Mouse (Mus musculus): ENCODE results near the gene Ddx21. TPM values are rescaled to one million over a fixed set of nuclear protein-coding genes. Genes with fewer than 3 reads are reported as not detected.
A peak's percentile ranks its signal among the peaks of the same experiment; 100 is the strongest.
"Not testable (repeated sequence)": the region's sequence is repeated elsewhere in the genome, so short reads cannot be mapped to it uniquely, and the experiment has no call there.

The Ddx21 gene
- polyA plus RNA-seq, 1 experiment = 42.1 TPM

DNA sequence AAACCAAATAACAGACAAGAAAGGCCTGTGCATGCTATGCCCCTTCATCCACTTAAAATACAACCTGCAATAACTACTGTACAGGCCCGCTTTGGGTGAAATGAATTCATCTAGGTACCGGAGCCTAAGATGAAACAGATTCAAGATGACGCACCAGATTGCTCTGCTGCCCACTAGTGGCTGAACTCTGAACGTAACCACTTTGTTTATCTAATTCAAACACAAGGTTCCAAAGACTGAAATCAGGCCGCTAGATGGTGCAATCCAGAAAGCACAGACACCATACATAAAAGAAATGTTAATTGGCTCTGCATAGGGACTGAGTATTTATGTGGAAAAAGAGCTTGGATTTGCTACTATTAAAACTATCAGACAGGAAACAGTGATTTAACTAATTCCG is 11.9 kb downstream of the Ddx21 start:
- TF ChIP-seq CTCF (IDR thresholded peaks at IDR 0.05; ENCODE audit: borderline replicate concordance, extremely low read depth, insufficient read depth, insufficient read length) (peak; percentile 84; the same call in 1 of the 2 replicates), POLR2A (IDR thresholded peaks at IDR 0.05; ENCODE audit: borderline replicate concordance, extremely low read depth, insufficient read depth, insufficient read length, poor library complexity, severe bottlenecking) (no peak)
- peak; percentile 96 for DNase-seq (ENCODE audit: low read depth)

DNA sequence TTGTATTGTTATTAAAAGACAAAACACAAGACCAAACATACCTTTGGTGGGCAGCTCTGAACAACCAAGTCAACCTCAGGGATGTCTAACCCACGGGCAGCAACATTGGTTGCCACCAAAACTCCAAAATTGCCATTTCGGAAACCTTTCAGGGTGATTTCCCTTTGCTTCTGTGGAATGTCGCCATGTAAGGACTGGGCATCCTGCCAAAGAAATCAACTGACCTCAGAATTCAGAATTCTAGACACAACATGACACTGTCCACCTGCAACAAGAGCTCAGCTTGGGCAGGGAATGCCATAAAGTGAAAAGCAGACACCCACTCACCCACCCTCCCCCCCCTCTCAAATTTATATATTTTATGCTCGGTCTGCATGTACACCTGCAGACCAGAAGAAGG is 13.5 kb downstream of the Ddx21 start:
- no peak for TF ChIP-seq CTCF (IDR thresholded peaks at IDR 0.05; ENCODE audit: borderline replicate concordance, extremely low read depth, insufficient read depth, insufficient read length)
- TF ChIP-seq POLR2A (IDR thresholded peaks at IDR 0.05; ENCODE audit: borderline replicate concordance, extremely low read depth, insufficient read depth, insufficient read length, poor library complexity, severe bottlenecking) = no peak
- DNase-seq (ENCODE audit: low read depth) = no peak

DNA sequence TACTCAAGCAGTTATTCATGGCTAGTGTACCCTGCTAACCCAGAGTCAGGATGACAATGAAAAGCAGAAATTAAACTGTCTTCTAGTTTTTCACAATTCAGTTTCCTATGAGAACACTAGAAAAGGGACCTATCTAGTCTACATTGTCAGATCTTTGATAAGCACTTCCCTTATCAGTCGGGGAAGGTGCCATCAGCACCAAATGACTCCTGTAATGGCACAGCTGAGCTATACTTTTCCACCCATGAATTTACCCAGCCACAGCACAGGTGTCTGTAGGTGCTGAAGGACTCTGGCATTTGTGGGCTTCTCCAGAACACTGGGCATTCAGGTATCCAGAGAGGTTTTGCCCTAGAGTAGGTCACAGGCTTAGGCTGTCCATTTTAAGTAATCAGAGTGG is 18.8 kb downstream of the Ddx21 start:
- TF ChIP-seq POLR2A (IDR thresholded peaks at IDR 0.05; ENCODE audit: borderline replicate concordance, extremely low read depth, insufficient read depth, insufficient read length, poor library complexity, severe bottlenecking) (no peak), CTCF (IDR thresholded peaks at IDR 0.05; ENCODE audit: borderline replicate concordance, extremely low read depth, insufficient read depth, insufficient read length) (no peak)
- no peak for DNase-seq (ENCODE audit: low read depth)

DNA sequence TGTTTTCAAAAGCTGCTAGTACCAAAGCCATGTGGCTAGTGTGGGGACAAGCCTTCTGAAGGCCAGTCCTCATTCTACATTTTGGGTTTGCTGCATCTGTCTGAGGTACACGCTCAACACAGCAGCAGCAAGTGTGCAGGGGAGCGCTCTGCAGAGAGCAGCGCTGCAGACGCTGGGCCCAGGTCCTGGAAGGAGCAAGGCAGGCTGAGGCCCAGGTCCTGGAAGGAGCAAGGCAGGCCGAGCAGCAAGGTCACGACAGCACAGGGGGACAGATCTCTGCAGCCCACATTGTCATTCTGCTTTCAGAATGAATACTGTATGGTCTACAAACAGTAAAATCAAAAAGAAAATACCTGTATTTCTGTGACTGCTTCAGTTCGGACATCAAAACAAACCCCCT is 19.4 kb downstream of the Ddx21 start:
- TF ChIP-seq CTCF (IDR thresholded peaks at IDR 0.05; ENCODE audit: borderline replicate concordance, extremely low read depth, insufficient read depth, insufficient read length) (no peak), POLR2A (IDR thresholded peaks at IDR 0.05; ENCODE audit: borderline replicate concordance, extremely low read depth, insufficient read depth, insufficient read length, poor library complexity, severe bottlenecking) (no peak)
- no peak for DNase-seq (ENCODE audit: low read depth)

DNA sequence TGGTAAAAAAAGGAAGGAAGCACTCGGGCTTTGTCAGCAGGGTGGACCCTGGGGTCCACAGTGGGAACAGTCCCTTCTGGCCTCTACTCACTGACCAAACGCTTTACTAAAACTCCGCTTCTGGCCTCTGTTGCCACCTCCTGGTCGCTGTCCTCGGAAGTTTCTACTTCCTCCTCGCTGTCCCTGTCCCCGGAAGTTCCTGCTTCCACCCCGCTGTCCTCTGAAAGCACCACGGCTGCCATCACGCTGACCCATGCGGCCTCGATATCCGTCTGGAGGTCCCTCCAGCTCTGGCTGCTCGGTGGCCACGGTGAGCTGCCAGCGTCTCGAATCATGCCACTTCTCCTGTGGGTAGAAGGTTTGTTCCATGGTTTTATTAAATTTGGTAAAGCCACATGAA is 19.8 kb downstream of the Ddx21 start:
- no peak for DNase-seq (ENCODE audit: low read depth)
- TF ChIP-seq POLR2A (IDR thresholded peaks at IDR 0.05; ENCODE audit: borderline replicate concordance, extremely low read depth, insufficient read depth, insufficient read length, poor library complexity, severe bottlenecking) (no peak), CTCF (IDR thresholded peaks at IDR 0.05; ENCODE audit: borderline replicate concordance, extremely low read depth, insufficient read depth, insufficient read length) (no peak)

DNA sequence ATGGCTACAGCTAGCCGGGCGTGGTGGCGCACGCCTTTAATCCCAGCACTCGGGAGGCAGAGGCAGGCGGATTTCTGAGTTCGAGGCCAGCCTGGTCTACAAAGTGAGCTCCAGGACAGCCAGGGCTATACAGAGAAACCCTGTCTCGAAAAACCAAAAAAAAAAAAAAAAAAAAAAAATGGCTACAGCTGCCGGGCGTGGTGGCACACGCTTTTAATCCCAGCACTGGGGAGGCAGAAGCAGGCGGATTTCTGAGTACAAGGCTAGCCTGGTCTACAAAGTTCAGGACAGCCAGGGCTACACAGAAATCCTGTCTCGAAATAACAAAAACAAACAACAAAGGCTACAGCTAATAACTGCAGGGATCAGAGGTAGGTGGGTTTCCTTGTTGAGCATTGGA is 23.0 kb downstream of the Ddx21 start:
- DNase-seq (ENCODE audit: low read depth) = not testable (repeated sequence)

DNA sequence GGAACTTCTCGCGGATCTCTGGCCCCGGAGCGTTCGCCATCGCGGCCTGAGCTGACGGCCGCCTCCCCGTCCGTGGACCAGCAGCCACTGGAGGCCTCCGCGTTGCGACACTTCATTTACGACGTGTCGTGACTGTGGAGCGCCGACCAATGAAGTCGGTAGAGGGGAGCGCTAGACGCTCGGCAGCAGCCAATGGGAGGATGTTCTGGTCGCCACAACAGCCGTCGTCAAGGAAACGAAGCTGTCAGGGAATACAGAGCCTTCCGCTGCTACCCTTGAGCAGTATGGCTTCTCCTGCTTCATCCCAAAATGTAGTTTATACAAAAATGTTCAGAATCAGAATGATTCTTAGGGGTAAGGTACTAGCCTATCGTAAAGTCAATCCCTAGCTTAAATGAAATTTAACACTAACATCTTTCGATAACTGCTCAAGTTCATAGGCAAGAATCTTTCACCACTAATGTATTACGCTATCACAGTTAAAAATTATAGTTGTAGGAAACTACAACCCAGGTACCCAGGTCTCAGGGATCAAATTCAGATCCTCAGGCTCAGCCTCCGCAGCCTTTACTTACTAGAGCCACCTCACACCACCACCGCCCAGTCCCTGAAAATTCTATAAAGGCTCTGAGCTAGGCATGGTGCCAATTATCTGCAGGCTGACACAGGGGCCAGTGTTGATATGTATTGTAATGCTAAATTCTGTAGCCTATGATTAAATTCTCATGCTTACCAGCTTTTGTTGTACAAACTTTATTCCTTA is 23.6 kb downstream of the Ddx21 start, which contains the start of gene Kif1bp:
Gene Kif1bp, minus strand, starts transcription at position 120 of the 763 bp plus-strand sequence.
- no peak for TF ChIP-seq CTCF (IDR thresholded peaks at IDR 0.05; ENCODE audit: borderline replicate concordance, extremely low read depth, insufficient read depth, insufficient read length)
- TF ChIP-seq POLR2A (IDR thresholded peaks at IDR 0.05; ENCODE audit: borderline replicate concordance, extremely low read depth, insufficient read depth, insufficient read length, poor library complexity, severe bottlenecking) = peak; percentile 89
- peak; percentile 100 for DNase-seq (ENCODE audit: low read depth)

DNA sequence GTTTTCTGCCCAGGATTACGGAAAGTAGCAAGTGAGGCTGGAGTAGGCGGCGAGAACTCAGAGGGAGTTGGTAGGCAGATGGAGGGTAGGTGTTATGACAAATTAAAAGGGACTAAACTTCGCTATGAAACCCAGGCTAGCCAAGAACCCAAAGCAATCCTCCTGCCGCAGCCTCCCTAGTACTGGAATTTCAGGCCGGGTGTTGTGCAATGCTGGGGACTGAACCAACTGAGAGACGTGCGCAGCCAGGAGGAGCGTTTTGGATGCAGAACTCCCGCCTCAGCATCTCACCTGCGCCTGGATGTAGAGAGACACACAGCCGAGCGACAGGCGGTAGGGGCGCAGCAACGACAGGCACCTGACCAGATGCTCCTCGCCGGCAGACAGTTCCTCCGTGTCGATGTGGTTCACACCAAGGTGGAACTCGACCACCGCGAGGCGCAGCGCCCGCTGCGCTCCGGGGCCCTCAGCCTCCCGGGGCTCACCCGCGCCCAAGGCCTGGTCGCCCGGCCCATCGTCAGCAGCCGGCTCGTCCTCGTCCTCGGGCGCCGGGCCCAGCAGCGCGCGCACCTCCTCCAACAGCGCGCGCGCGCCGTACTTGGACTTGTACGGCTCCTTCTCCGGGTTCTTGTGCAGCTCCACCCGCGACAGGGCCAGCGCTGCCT is 24.3 kb downstream of the Ddx21 start:
- no peak for DNase-seq (ENCODE audit: low read depth)
- TF ChIP-seq POLR2A (IDR thresholded peaks at IDR 0.05; ENCODE audit: borderline replicate concordance, extremely low read depth, insufficient read depth, insufficient read length, poor library complexity, severe bottlenecking) (no peak), CTCF (IDR thresholded peaks at IDR 0.05; ENCODE audit: borderline replicate concordance, extremely low read depth, insufficient read depth, insufficient read length) (no peak)

DNA sequence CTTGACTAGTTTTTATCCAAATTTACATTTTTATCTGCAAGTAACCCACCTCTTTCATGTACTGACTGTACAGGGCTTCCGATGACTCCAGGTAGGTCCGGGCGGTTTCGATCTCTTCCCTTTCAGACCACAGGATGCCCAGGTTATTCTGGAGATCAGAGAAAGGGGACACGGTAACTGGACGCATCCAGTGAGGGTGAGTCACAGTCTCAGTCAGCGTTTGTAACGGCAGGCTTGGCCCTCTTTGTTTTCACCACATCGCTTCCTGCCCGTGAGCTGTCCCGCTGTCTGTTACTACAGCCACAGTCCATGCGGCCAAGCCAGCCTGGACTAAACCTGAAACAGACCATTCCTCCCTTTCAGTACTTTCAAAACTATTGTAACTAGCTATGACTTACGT is 27.1 kb downstream of the Ddx21 start:
- no peak for DNase-seq (ENCODE audit: low read depth)
- TF ChIP-seq POLR2A (IDR thresholded peaks at IDR 0.05; ENCODE audit: borderline replicate concordance, extremely low read depth, insufficient read depth, insufficient read length, poor library complexity, severe bottlenecking) (no peak), CTCF (IDR thresholded peaks at IDR 0.05; ENCODE audit: borderline replicate concordance, extremely low read depth, insufficient read depth, insufficient read length) (no peak)

DNA sequence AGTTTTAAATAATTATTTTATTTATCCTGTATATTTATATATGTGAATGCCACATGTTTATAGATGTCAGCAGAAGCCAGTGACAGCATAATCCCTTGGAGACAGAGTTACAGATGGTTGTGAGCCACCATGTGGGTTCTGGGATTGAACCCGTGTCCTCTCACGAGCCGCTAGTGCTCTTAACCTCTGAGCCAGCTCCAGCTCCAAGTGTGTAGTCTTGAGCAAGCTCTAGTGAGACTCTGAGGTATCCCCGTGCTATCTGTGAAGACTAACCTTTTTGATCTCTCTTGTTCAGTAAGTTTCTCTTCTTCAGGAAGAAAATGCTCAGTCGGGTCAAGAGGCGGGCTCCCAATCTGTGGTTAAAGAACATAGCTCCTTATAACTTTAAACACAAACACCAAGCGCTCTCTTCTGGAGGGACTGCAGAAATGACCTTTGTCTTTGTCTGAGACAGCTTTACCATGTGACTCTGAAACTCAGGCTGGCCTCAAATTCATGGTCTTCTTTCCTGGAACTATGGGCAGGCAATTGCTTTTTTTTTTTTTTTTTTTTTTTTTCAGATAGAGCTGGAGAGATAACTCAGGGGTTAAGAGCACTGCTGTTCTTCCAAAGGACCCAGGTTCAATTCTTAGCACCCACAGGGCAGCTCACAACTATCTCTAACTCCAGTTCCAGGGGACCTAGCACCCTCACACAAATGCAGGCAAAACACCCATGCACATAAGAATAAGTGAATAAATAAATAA is 31.8 kb downstream of the Ddx21 start:
- TF ChIP-seq CTCF (IDR thresholded peaks at IDR 0.05; ENCODE audit: borderline replicate concordance, extremely low read depth, insufficient read depth, insufficient read length) = no peak
- no peak for TF ChIP-seq POLR2A (IDR thresholded peaks at IDR 0.05; ENCODE audit: borderline replicate concordance, extremely low read depth, insufficient read depth, insufficient read length, poor library complexity, severe bottlenecking)
- no peak for DNase-seq (ENCODE audit: low read depth)

DNA sequence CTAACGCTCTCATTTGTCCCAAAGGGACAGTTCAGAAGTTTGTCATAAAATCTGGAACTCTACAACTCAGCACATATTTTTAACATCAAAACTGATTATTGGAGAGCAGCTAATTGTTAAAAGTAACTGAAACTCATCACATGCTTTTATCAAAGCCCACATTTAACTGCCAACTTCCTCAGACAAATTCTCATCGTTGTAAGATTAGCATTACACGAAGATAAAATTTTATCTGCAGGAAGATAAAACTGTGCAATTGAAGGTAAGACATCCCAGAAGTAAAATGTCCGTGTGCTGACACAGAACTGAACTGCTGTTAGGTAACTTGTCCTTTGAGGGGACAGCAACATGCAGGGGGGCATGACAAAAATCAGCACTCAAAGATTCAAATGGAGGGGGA is 33.2 kb downstream of the Ddx21 start:
- DNase-seq (ENCODE audit: low read depth) = no peak
- TF ChIP-seq POLR2A (IDR thresholded peaks at IDR 0.05; ENCODE audit: borderline replicate concordance, extremely low read depth, insufficient read depth, insufficient read length, poor library complexity, severe bottlenecking) (no peak), CTCF (IDR thresholded peaks at IDR 0.05; ENCODE audit: borderline replicate concordance, extremely low read depth, insufficient read depth, insufficient read length) (no peak)
